Mouse (Mus musculus) layer of hippocampus, postnatal 25 days (tissue): ENCODE results near the gene Hoxb4. TPM values are rescaled to one million over a fixed set of nuclear protein-coding genes. Genes with fewer than 3 reads are reported as not detected.

Experiments
- DNase-seq, 2 experiments: peaks; one replicate each; pipeline ENCODE4 v3.0.0; 2022; ENCODE audit warnings: mixed read lengths in 2 of 2, low spot score in 1 of 2; ENCODE audit errors: extremely low spot score in 1 of 2
- total RNA-seq, 2 experiments: library from RNA; stranded (reverse); gene quantifications; 2 replicates each; pipeline ENCODE4 v1.2.3; 2021

Hoxb4 gene
- total RNA-seq, 2 experiments from 2014 or later: not detected

GRCm38 (mm10) chr11:96284774-96285734 lies 33.0 kb upstream of the Hoxb4 start:
- no peak for DNase-seq

GRCm38 (mm10) chr11:96285771-96286738 lies 32.0 kb upstream of the Hoxb4 start, which contains the start of gene Hoxb7:
Gene Hoxb7 (plus strand): TSS chr11:96286623.
- DNase-seq: no peak

- DNase-seq: no peak
These were observed 31.2 kb upstream of the Hoxb4 start for GRCm38 (mm10) chr11:96286739-96287385.

- DNase-seq: no peak
These were observed 30.7 kb upstream of the Hoxb4 start for GRCm38 (mm10) chr11:96287411-96287810.

- DNase-seq: no peak
These were observed 29.4 kb upstream of the Hoxb4 start for GRCm38 (mm10) chr11:96288455-96289221.

- no peak for DNase-seq
These were observed 28.8 kb upstream of the Hoxb4 start for GRCm38 (mm10) chr11:96289293-96289692.

- no peak for DNase-seq
These were observed 28.2 kb upstream of the Hoxb4 start for GRCm38 (mm10) chr11:96289837-96290236.

- no peak for DNase-seq
These were observed 27.2 kb upstream of the Hoxb4 start for GRCm38 (mm10) chr11:96290705-96291355.

GRCm38 (mm10) chr11:96291681-96292564 lies 26.1 kb upstream of the Hoxb4 start, which contains the start of gene Hoxb6:
Gene Hoxb6 (plus strand): TSS chr11:96292476.
- no peak for DNase-seq

GRCm38 (mm10) chr11:96292565-96293301 lies 25.3 kb upstream of the Hoxb4 start:
- no peak for DNase-seq

- no peak for DNase-seq
These were observed 24.7 kb upstream of the Hoxb4 start for GRCm38 (mm10) chr11:96293302-96293921.

- peak in 1 of 2 experiments; percentile 64 for DNase-seq
These were observed 23.6 kb upstream of the Hoxb4 start for GRCm38 (mm10) chr11:96294245-96295091.

- DNase-seq: no peak
These were observed 22.8 kb upstream of the Hoxb4 start for GRCm38 (mm10) chr11:96295092-96295835.

GRCm38 (mm10) chr11:96296997-96297396 lies 21.1 kb upstream of the Hoxb4 start:
- DNase-seq: no peak

- no peak for DNase-seq
These were observed 20.6 kb upstream of the Hoxb4 start for GRCm38 (mm10) chr11:96297428-96297827.
